Mouse (Mus musculus) heart, embryonic 15.5 days (tissue): ENCODE measurements at regions not wholly inside any gene's neighbourhood (a gene's known extent, or its start where the extent isn't known, plus 50 kb on each side); places are given as distances from the start of the nearest gene placed in this dataset.

Experiments
- ATAC-seq: fragments of 200-750 bp; cut with Nextera tagmentation; replicated peaks from 2 replicates; pipeline ENCODE4 v1.8.0; 2017; ENCODE audit warnings: low read depth, moderate TSS enrichment; ENCODE audit not compliant: insufficient number of reproducible peaks, insufficient read depth, low FRiP score
- H3K27ac ChIP-seq: fragments of 300-500 bp; sonication (generic); 2 replicates; pipeline ENCODE4 v1.5.1; 2015; ENCODE audit warnings: mild to moderate bottlenecking, inconsistent platforms
- H3K27me3 ChIP-seq: fragments of 300-500 bp; sonication (generic); 2 replicates; pipeline ENCODE4 v1.6.1; 2015; ENCODE audit warnings: inconsistent platforms
- H3K36me3 ChIP-seq: fragments of 300-500 bp; sonication (generic); 2 replicates; pipeline ENCODE4 v1.6.1; 2015; ENCODE audit warnings: mild to moderate bottlenecking, inconsistent platforms
- H3K4me1 ChIP-seq: fragments of 300-500 bp; sonication (generic); replicated peaks from 2 replicates; pipeline ENCODE4 v1.6.1; 2015; ENCODE audit warnings: inconsistent platforms
- H3K4me2 ChIP-seq: fragments of 300-500 bp; sonication (generic); 2 replicates; pipeline ENCODE4 v1.6.1; 2015; ENCODE audit warnings: inconsistent platforms, mild to moderate bottlenecking, moderate library complexity
- H3K4me3 ChIP-seq: fragments of 300-500 bp; sonication (generic); 2 replicates; pipeline ENCODE4 v1.5.1; 2015; ENCODE audit warnings: mild to moderate bottlenecking, inconsistent platforms
- H3K9ac ChIP-seq: fragments of 300-500 bp; sonication (generic); 2 replicates; pipeline ENCODE4 v1.6.1; 2015; ENCODE audit warnings: mild to moderate bottlenecking, inconsistent platforms
- H3K9me3 ChIP-seq: fragments of 300-500 bp; sonication (generic); replicated peaks from 2 replicates; pipeline ENCODE4 v1.6.1; 2016; ENCODE audit warnings: inconsistent platforms
- WGBS: fragments of 180-500 bp; shearing (Covaris S2); methylation state at CpG from one replicate; pipeline ENCODE4 v1.1.7; 2015; ENCODE audit warnings: mixed read lengths; 5-methylcytosine and 5-hydroxymethylcytosine counted together

DNA sequence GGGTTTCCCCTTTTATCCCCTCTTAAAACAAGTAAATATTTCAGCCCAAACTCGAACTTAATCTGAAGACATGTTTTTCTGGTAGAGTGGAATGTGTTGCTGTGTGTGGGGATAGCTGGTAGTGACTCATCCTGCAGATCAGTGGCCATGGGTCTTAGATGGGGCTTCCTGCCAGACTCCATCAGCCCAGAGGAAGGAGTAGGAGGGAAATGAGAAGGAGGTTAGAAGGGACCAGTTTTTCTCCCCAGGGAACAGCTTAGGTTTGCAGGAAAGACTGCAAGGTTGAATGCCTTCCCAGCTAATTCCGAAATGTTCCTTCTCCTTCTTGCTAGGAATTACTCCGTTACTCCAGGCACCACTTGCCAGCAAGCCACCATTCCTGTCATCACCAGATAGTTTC is 68.8 kb upstream of the Nepro start:
- H3K27me3 ChIP-seq: no peaks in the 10 kb centered on the region
- H3K4me3 ChIP-seq: no peak overlapping the region
- H3K4me1 ChIP-seq: no peaks in the 10 kb centered on the region
- no peak for ATAC-seq
- no peak overlapping the region for H3K4me2 ChIP-seq
- H3K9ac ChIP-seq: no peak overlapping the region
- H3K36me3 ChIP-seq: no peaks in the 10 kb centered on the region
- no peak overlapping the region for H3K27ac ChIP-seq
- H3K9me3 ChIP-seq: no peaks in the 10 kb centered on the region
- 49% methylated on average over 3 of the region's 3 CpGs for WGBS

- Histone ChIP-seq H3K4me3 (no peak overlapping the region), H3K9ac (no peak overlapping the region), H3K9me3 (no peaks in the 10 kb centered on the region), H3K27ac (peak overlapping the region; percentile 44), H3K4me1 (0 out of 2 replicates have a peak, but pooled peaks cover 2% of the 10 kb centered on the region), H3K27me3 (no peaks in the 10 kb centered on the region), H3K36me3 (no peaks in the 10 kb centered on the region), H3K4me2 (no peak overlapping the region)
- WGBS: 25% methylated on average over 2 of the region's 2 CpGs
- no peak for ATAC-seq
Measured at GRCm38 (mm10) chr16:44648547-44649223, 75.4 kb upstream of the Nepro start.

GRCm38 (mm10) chr16:44643992-44644391 is 80.1 kb upstream of the Nepro start:
- 15% methylated on average over 4 of the region's 4 CpGs for WGBS
- ATAC-seq: no peak

GRCm38 (mm10) chr16:44637100-44637499 is 78.4 kb upstream of the Boc start:
- peaks cover 12% of the 10 kb centered on the region for H3K4me1 ChIP-seq
- H3K9me3 ChIP-seq: no peaks in the 10 kb centered on the region
- no peaks in the 10 kb centered on the region for H3K36me3 ChIP-seq
- H3K4me2 ChIP-seq: no peak overlapping the region
- WGBS: 59% methylated on average over 3 of the region's 3 CpGs
- no peak overlapping the region for H3K9ac ChIP-seq
- no peak overlapping the region for H3K4me3 ChIP-seq
- no peak overlapping the region for H3K27ac ChIP-seq
- H3K27me3 ChIP-seq: no peaks in the 10 kb centered on the region
- no peak for ATAC-seq

More at GRCm38 (mm10) chr16:44643992-44644391, 80.1 kb upstream of the Nepro start:
- Histone ChIP-seq H3K27ac (no peak overlapping the region), H3K9me3 (no peaks in the 10 kb centered on the region), H3K27me3 (no peaks in the 10 kb centered on the region), H3K9ac (no peak overlapping the region), H3K36me3 (no peaks in the 10 kb centered on the region), H3K4me1 (0 out of 2 replicates have a peak, but pooled peaks cover 2% of the 10 kb centered on the region), H3K4me3 (no peak overlapping the region), H3K4me2 (no peak overlapping the region)

- Histone ChIP-seq H3K4me3 (no peak overlapping the region), H3K27me3 (no peaks in the 10 kb centered on the region), H3K4me1 (peaks cover 26% of the 10 kb centered on the region), H3K27ac (no peak overlapping the region), H3K4me2 (no peak overlapping the region), H3K9me3 (no peaks in the 10 kb centered on the region), H3K36me3 (no peaks in the 10 kb centered on the region), H3K9ac (no peak overlapping the region)
- 93% methylated on average over 4 of the region's 4 CpGs for WGBS
- no peak for ATAC-seq
Measured at GRCm38 (mm10) chr16:44634486-44634885, 75.8 kb upstream of the Boc start.

GRCm38 (mm10) chr16:44633059-44633667 is 74.5 kb upstream of the Boc start:
- Histone ChIP-seq H3K4me1 (peaks cover 26% of the 10 kb centered on the region), H3K9ac (no peak overlapping the region), H3K9me3 (no peaks in the 10 kb centered on the region), H3K27ac (peak overlapping the region; percentile 80), H3K4me3 (no peak overlapping the region), H3K4me2 (peak overlapping the region; percentile 31), H3K36me3 (no peaks in the 10 kb centered on the region), H3K27me3 (no peaks in the 10 kb centered on the region)
- WGBS: 48% methylated on average over 9 of the region's 9 CpGs
- no peak for ATAC-seq

- peak overlapping the region; percentile 80 for H3K27ac ChIP-seq
- H3K4me3 ChIP-seq: no peak overlapping the region
- no peaks in the 10 kb centered on the region for H3K36me3 ChIP-seq
- peak overlapping the region; percentile 31 for H3K4me2 ChIP-seq
- H3K9ac ChIP-seq: no peak overlapping the region
- no peaks in the 10 kb centered on the region for H3K27me3 ChIP-seq
- no peaks in the 10 kb centered on the region for H3K9me3 ChIP-seq
- H3K4me1 ChIP-seq: peaks cover 26% of the 10 kb centered on the region
- WGBS: 31% methylated on average over 9 of the region's 9 CpGs
- ATAC-seq: peak; percentile 84
Measured at GRCm38 (mm10) chr16:44632330-44633058, 73.8 kb upstream of the Boc start.

GRCm38 (mm10) chr16:44631357-44632053 is 72.8 kb upstream of the Boc start:
- peak overlapping the region; percentile 80 for H3K27ac ChIP-seq
- H3K27me3 ChIP-seq: no peaks in the 10 kb centered on the region
- no peaks in the 10 kb centered on the region for H3K9me3 ChIP-seq
- ATAC-seq: no peak
- H3K36me3 ChIP-seq: no peaks in the 10 kb centered on the region
- H3K4me1 ChIP-seq: peaks cover 26% of the 10 kb centered on the region
- no peak overlapping the region for H3K4me3 ChIP-seq
- no peak overlapping the region for H3K4me2 ChIP-seq
- WGBS: 61% methylated on average over 4 of the region's 4 CpGs
- no peak overlapping the region for H3K9ac ChIP-seq

DNA sequence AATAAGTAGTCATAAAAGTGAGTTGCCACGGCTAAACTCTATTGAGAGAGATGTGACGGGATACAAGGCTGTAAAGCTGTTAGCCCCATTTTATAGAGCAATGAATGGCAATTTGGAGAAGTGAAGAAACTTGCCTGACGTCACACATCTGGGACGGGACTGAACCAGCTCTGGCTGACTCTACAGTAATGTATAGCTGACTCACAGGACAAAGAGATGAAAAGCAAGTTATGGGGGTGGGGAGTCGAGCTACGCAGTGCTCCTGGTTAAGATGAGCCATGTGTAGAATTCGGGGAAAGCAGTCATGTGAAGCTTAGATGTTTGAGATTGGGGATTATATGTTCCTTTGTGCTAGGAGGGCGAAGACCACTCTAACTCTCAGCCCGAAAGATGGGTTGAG is 72.2 kb upstream of the Boc start:
- no peak for ATAC-seq
- Histone ChIP-seq H3K9ac (no peak overlapping the region), H3K9me3 (no peaks in the 10 kb centered on the region), H3K36me3 (no peaks in the 10 kb centered on the region), H3K4me1 (peaks cover 26% of the 10 kb centered on the region), H3K4me3 (no peak overlapping the region), H3K27ac (peak overlapping the region; percentile 80; the same call in 1 of the 2 replicates), H3K4me2 (no peak overlapping the region), H3K27me3 (no peaks in the 10 kb centered on the region)
- WGBS: 71% methylated on average over 9 of the region's 9 CpGs

GRCm38 (mm10) chr16:44630426-44630825 is 71.7 kb upstream of the Boc start:
- no peak for ATAC-seq
- peaks cover 26% of the 10 kb centered on the region for H3K4me1 ChIP-seq
- H3K36me3 ChIP-seq: no peaks in the 10 kb centered on the region
- H3K9me3 ChIP-seq: no peaks in the 10 kb centered on the region
- no peak overlapping the region for H3K4me3 ChIP-seq
- H3K27me3 ChIP-seq: no peaks in the 10 kb centered on the region
- 60% methylated on average over 9 of the region's 9 CpGs for WGBS
- H3K9ac ChIP-seq: no peak overlapping the region
- H3K4me2 ChIP-seq: no peak overlapping the region
- peak overlapping the region; percentile 22; the same call in 1 of the 2 replicates for H3K27ac ChIP-seq
